Mouse (Mus musculus): ENCODE data around the gene Mgat4b.

Gene Mgat4b

DNA sequence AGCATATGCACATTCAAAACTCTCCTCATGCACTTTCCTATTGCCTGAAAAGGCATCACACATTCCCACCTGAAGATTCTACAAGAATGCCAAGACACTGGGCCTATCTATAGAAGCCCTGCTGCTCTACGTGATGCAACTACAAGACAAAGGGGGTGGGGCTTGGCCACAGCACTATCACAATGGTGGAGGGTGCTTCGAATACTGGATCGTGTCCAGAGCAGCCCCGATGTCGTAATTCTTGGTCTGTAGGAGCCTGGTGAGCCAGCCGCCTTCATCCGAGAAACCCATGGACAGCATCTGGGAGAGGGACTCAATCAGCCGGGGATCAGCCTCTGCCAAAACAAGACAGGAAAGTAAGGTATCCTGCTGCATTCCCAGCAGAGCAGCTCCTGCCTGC, 10.1 kb upstream of the Mgat4b start:
- no peak for DNase-seq (ENCODE audit: low read depth)

DNA sequence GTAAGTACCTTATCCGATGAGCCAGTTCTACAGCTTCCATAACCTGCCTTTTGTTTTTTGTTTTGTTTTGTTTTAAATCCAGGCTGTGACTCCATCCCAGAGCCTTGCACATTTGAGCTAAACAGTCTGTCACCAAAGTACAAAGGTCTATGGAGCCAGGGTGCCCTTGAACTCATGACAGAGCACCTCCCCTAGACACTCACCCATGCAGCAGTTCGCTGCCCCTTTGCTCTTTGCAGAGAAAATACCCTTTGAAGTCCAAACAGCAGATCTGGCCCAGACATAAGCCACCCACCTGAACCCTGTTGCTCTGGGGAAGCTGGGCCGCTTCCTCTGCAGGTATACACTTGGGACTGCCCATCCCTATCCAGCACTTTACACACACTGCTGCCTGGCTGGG, 9.1 kb upstream of the Mgat4b start:
- DNase-seq (ENCODE audit: low read depth): no peak

DNA sequence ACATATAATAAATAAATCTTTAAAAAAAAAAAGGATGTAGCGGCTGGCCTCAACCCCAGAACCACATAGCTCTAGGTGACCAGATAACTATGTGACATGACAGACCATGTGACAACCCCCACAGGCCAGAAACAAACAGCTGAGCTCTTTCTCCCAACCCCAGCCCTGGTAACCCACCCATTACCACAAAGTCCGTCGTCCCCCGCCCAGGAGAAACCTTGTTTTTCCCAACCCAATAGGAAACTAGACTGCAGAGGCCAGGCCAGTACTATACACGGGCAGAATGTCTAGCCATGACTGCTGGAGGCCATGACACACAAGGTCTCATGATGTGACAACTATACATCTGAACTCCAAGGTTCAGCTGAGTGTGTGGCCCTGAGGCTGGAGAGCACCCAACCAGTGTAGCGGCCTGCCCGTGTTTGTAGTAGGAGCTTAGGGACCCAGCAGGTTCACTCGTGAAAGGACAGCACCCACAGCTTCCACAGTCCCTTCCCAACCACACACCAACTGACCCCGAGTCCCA, 7.3 kb upstream of the Mgat4b start:
- DNase-seq (ENCODE audit: low read depth): no peak

DNA sequence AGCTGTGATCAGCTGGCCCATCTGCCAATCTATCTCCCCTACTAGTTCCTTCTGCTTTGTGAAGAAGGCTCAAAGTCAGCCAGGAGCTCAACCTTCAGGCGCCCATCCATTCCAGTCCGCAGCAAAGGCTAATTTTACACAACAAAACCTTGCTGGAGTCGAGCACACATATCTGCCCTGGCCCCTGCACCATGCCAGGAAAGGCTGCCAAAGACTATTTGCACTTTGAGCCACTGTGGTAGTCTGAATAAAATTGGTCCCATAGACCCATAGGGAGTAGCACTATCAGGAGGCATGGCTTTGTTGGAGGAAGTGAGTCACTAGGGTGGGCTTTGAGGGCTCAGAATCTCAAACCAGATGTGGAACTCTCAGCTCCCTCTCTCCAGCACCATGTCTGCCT, 5.3 kb upstream of the Mgat4b start:
- no peak for DNase-seq (ENCODE audit: low read depth)

DNA sequence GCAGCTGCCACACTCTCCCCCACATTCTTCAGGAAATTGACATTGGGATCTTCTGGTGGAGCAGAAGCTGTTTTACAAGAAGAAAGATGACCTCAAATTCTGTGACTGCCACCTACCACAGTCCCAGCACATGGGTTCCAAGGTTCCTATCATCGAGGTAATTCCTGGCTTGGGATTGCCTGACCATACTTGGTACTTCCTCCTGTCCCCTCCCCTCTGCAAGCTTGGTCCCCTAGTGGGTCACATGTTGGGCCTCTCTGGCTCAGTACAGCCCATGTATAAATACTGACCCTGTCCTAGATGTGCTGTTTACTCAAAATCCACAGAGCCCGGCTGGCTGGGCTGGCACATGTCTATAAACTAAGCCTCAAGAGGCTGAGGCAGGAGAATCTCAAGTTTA, 4.7 kb upstream of the Mgat4b start:
- DNase-seq (ENCODE audit: low read depth): no peak

DNA sequence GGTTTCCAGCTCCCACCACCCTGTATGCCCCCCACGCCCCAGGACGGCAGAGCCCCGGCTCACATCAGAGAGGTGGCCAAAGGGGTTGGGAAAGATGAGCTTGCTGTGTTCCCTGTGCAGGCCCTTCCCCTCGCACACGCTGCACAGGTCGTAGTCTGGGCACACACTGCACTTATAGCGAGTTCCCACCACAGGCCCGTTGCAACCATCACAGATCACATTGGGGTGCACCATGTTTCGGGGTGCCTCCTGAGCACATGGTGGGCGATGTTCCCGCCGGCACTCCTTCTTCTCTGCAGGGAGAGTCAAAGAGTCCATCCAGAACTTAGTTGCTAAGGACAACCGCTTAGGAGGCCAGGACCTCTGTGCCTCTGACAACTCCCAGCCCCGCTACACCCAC, 3.3 kb upstream of the Mgat4b start:
- no peak for DNase-seq (ENCODE audit: low read depth)

DNA sequence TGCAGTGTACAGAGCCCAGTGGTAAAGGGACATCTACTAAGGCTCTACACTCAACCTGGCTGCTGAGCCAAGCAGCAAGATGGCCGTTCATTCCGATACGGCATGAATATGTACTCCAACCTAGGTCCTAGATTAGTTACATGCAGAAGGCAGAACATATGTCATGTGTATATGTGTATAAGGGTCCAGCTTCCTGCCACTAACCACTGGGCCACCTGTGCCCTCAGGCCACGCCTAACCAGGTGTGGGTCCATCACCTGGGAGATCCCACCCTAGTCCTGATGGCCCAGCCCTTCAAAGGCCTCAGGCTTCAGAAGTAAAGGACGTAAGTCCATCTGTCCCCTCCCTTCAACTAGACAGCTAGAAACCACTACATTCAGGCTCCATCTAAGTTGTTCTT, 2.7 kb upstream of the Mgat4b start:
- no peak for DNase-seq (ENCODE audit: low read depth)

DNA sequence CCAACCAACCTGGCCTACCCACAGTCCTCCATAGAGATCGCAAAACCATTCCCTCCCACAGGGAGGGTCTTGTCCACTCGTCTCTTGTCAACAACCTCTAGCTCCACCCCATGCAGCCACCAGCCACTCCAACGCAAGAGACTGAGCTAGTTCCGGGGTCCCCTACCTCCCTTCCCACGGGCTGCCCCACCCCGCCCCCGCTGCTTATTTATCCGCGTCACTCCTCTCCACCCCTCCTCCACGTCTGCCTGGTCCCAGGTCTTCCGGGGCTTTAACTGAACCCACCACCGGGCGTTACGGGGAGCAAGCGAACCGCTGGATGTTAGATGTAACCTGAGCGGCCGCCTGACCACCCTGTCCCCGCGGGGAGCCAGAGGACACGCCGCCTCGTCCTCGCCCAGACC, 587 bp upstream of the Mgat4b start:
- DNase-seq (ENCODE audit: low read depth): peak; percentile 96

DNA sequence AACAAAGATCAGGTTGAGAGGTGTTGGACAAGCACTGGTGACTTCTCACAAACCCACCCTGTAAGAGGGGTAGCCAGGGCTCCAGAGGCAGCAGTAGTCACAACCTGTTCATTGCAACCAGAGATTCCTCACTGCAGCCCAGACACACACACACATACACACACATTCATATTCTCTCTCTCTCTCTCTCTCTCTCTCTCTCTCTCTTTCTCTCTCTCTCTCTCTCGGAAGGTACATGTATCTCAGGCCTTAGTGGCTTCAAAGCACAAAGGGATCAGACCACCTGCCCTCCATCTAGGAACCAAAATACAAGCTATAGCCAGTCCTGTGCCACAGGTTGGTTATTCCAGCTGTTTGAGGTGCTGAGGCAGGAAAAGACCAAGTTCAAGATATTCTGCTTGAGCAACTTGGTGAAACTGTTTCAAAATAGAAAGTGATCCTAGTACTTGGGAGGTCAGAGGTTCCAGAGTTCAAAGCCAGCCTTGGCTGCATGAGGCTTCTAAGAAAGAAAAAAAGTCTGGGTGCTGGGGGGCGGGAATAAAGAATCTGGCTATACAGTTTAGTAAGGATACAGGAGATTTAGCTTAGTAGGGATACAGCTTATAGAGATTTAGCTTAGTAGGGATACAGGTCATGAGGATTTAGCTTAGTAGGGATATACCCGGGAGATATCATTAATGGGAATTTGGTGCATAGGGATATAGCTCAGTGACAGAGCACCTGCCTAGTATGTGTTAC, 801 bp downstream of the Mgat4b start:
- DNase-seq (ENCODE audit: low read depth): peak; percentile 50

DNA sequence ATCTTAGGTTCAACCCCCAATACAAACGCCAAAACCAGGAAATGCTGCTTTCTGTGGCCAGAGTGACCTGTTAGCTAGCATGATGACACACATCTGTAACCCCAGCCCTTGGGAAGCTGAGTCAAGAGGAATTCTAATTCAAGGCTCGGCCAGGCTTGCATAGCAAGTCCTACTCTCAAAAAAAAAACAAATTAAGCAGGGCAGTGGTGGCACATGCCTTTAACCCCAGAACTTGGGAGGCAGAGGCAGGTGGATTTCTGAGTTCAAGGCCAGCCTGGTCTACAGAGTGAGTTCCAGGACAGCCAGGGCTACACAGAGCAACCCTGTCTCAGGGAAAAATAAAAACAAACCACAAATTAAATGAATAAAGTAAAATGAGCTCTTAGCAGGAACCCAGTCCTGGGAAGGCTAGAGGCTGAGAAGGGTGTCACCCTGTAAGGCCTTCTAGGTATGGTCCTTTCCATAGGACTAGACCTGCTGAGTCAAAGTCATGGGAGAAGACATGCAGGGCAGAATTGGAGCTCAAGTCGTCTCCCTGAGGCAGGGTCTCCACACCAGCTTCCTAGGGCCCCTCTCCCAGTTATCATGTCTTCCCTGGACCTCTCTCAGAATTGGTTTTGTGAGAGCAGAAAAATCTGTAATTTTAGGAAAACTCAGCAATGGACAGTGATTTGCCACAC, 1.5 kb downstream of the Mgat4b start:
- DNase-seq (ENCODE audit: low read depth): no peak

DNA sequence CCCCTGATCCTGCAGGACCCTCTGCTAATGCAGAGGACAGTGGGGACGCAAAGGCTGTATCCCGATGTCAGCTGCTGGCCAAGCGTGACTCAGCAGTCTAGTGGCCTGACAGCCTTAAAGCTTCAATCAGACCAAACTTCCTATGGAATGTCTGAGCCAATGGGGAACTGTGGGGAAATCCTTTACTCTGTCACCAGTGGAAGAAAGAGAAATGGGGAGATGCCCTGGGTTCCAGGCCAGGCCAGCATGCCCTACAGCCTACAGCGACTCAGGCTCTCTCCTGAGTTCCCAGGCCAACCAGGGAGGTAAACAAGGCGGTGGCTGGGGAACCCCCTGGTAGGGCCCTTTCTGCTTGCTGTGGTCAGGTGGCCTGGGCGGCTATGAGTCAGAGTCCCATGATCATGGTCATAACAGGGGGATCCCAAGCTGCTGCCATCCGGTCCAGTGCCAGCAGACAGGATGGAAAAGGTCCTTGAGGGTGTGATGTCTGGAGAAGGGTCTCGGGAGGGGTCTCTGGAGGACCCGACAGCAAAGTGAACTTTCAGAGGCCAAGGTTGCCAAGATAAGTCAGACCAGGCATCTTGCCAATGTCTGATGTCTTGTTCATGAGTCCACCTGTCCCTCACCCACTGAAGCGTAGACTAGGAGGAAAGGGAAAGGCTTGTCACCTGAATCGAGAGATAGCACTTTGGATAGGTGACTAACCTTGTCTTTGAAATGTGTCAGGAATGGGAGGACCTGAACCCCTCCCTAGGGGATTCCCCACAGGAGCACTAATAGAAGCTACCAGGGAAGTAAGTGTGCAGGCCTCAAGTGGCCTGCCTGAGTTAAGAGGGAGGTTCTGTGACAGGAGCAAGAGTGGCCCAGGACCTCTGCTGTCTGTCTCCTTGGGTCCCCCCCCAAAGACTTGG, 2.4 kb downstream of the Mgat4b start:
- peak; percentile 83 for DNase-seq (ENCODE audit: low read depth)

DNA sequence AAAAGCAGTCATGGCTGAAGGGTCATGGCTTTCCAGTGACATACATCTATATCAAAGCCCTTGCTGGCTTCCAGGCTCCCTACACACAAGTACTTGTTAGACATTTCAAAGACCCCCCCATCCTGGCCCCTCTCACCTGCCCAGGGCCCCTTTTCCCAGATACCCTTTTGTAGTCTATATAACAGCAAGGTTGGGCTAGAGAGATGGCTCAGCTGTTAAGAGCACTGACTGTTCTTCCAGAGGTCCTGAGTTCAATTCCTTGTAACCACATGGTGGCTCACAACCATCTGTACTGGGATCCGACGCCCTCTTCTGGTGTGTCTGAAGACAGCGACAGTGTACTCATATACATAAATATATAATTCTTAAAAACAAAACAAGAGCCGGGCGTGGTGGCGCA, 3.9 kb downstream of the Mgat4b start:
- DNase-seq (ENCODE audit: low read depth): no peak

DNA sequence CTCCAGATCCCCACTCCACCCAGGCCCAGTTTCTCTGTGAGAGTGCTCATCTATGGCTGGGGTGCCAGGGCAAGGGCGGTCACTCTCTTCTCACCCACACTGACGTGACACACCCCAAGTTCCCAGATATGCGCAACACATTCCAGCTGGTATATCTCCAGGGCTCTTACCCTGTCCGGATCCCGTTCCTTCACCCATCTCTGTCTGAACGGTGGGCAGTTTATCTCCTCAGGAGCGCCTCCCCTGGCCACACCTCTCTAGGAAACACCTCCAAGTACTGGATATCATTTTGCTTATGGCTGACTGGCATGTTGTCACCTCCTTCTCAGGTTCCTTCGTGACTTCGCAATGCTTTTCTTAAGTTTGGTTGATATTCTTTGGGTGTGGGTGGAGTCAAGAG, 4.9 kb downstream of the Mgat4b start:
- DNase-seq (ENCODE audit: low read depth): no peak

DNA sequence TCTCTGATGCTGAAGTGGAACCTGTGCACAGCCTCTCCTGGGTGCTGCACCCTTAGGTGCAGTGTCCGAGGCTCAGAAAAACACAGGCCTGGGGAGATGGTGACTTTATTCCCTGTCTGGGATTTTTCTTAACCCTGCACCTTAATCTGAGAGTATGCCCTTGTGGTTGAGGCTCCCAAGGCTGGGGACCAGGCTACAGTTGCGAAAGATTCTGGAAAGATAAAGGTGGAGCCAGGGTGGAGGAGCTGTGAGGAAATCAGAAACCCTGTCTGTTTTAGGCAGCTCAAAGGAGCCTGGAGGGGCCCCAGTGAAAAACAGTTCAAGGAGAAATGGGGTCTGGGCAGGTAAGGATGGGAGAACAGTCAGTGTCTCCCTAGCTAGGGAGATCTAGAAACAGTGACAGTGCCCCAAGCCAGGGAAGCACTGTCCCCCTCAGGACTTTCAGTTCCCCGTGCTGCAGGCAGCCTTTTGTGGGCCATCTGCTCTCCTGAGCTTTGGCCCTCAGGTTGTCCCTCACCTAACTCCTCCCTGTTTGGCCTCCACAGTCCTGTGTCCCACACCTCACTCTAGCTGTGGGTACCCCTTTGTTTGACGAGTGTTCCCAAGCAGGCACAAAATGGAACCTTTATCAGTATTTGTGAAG, 6.2 kb downstream of the Mgat4b start:
- DNase-seq (ENCODE audit: low read depth): no peak

DNA sequence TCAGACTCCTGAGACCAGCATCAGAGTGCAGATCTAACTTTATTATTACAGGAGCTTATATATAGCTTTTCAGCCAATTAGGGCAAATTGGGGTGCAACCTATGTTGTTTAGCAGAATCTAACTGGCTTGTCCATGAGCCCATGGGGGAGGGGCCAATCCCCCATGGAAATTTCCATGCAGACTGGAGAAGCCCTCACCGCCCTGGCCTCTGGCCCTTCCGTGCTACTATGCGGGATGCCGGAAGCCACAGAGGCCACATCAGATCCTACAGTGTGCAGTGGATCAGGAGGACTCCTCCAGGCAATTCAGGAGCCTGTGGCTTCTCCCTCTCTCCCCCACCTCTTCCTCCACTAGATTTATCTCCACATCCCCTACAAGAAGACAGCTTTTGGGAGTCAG, 7.1 kb downstream of the Mgat4b start:
- DNase-seq (ENCODE audit: low read depth): no peak

DNA sequence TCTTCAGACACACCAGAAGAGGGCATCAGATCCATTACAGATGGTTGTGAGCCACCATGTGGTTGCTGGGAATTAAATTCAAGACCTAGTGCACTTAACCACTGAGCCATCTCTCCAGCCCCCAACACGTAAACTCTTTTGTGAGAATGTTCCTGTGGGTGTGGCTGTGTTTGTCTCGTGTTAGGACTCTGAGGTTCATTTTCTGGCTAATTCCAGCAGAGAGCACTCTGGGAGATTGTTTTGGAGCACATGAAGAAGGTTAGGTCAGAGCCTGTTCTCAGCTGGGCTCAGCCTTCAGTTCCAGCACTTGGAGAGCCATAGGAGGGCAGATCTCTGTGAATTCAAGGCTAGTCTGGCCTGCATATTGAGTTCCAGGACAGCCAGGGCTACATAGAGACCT, 9.1 kb downstream of the Mgat4b start:
- DNase-seq (ENCODE audit: low read depth): no peak

DNA sequence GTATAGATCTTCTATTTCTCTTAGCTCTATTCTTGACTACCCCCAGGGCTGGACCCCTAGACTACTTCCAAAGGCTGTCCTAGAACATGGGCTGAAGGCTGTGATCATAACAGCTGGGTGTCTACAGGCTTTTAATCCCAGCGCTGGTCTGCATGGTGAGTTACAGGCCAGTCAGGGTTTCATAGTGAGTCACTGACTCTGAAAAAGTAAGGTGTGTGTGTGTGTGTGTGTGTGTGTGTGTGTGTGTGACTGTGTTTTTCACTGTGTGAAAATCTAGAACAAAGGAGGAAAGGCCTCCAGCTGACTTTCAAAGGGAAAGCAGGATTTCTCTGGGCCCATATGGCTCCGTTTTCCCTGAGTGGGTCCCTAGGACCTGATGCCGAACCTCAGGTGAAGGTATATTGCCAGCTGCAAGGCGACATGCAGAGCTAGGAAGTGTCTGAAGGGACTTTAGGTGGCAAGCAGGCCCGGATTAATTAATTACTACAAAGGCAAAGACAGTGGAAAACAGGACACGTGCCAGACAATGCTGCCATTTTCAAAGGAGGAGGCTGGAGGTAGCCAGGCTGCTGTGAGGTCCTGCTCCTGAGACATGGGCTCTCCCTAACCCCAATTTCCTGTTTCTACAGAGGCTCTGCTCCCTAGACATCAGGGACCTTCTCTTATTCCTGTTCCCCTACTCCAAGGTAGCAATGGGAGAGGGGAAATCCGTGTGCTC, 12.0 kb downstream of the Mgat4b start:
- DNase-seq (ENCODE audit: low read depth): no peak

DNA sequence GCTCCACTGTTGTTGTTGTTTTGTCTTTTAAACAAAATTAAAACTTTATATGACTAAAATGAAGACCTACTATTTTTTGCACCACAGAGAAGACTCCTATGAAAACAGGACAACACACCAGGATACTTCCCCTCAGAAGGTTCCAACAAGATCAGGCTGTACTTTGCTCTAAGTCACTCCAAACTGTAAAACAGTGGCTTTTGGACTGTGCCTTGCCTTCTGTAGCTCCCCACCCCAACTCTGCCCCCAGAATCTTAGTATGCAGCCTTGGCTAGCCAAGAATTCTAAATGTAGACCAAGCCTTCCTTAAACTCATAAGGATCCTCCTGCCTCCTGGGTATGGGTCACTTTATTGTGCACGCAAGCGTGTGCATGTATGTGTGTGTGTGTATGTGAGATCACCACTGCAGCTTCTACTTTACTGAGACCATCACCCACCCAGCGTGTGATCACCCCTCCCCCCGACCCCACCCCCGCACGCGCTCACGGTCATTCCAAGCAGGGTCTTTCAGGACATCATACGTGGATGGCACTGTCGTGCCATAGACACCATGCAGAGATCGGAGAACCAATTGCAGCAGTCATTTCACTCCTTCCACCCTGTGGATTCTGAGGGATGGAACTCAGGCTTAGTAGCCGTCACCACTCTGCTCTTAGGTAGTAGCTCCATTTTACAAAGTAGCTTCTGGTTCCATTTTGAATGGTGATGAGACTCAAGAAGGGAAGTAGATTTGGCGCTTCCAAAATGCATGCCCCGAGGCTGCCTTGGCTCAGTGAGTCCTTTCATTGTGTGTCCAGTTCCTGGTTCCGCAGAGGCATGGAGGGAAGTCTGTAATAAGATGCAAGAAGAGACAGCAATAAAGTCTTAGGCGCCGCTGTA, 13.3 kb downstream of the Mgat4b start:
- DNase-seq (ENCODE audit: low read depth): no peak

DNA sequence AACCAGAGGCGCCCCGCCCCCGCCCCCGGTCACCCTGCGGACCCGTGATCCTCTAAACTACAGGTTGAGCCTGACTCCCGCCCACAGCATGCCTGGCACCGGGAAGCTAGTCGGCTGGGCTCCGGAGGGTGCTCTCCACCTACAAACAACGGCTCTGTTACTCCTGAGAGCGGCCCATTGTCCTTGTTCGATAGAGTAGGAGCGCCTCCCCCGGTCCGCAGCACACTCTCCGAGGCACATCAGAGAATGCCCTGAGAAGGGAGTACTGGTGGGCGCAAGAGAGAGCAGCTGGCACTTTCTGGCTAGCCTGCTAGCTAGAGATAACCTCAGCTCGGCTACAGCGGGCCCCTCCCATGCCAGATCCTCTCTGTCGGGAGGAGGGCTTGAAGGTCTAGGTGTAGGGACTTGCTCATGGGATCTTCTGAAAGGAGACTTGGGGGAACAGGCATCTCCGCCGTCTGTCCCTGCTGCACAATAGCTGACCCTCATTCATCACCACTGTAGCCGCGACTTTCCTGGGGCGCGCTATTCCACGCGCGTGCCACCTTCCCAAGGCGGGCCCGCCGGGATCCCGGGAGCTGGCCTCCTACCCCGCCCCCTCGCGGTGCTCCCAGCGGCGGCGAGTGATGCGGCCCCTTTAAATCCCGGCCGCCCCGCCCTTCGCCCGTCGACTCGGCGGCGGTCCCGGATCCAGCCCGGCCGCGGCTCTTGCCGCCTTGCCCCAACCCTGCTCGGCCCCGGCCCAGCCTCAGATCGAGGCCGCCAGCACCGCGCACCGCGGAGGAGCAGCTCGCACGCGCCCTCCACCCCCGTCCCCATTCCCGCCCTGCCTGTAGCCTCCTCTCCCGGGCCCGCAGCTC, 14.2 kb downstream of the Mgat4b start:
- peak; percentile 74 for DNase-seq (ENCODE audit: low read depth)
